Mouse (Mus musculus) heart, embryonic 12.5 days (tissue): ENCODE measurements around the gene Llgl2. TPM values are rescaled to one million over a fixed set of nuclear protein-coding genes. Genes with fewer than 3 reads are reported as not detected.

Source experiments
- ATAC-seq: fragments of 200-750 bp; cut with Nextera tagmentation; 2 replicates; pipeline ENCODE4 v1.8.0; 2017; ENCODE audit warnings: moderate TSS enrichment, moderate library complexity; ENCODE audit not compliant: insufficient number of reproducible peaks, low FRiP score
- H3K27ac ChIP-seq: fragments of 300-500 bp; sonication (generic); 2 replicates; pipeline ENCODE4 v1.5.1; 2016; ENCODE audit warnings: mild to moderate bottlenecking, moderate library complexity; ENCODE audit not compliant: poor library complexity, severe bottlenecking
- H3K27me3 ChIP-seq: fragments of 300-500 bp; sonication (generic); replicated peaks from 2 replicates; pipeline ENCODE4 v1.6.1; 2016; ENCODE audit warnings: mild to moderate bottlenecking, moderate library complexity
- H3K36me3 ChIP-seq: fragments of 300-500 bp; sonication (generic); 2 replicates; pipeline ENCODE4 v1.6.1; 2016; ENCODE audit warnings: mild to moderate bottlenecking, moderate library complexity
- H3K4me1 ChIP-seq: fragments of 300-500 bp; sonication (generic); replicated peaks from 2 replicates; pipeline ENCODE4 v1.6.1; 2016; ENCODE audit warnings: mild to moderate bottlenecking
- H3K4me2 ChIP-seq: fragments of 300-500 bp; sonication (generic); 2 replicates; pipeline ENCODE4 v1.6.1; 2016; ENCODE audit warnings: mild to moderate bottlenecking, moderate library complexity
- H3K4me3 ChIP-seq: fragments of 300-500 bp; sonication (generic); 2 replicates; pipeline ENCODE4 v1.5.1; 2016; ENCODE audit warnings: mild to moderate bottlenecking
- H3K9ac ChIP-seq: fragments of 300-500 bp; sonication (generic); 2 replicates; pipeline ENCODE4 v1.6.1; 2016; ENCODE audit warnings: mild to moderate bottlenecking, moderate library complexity
- H3K9me3 ChIP-seq: fragments of 300-500 bp; sonication (generic); replicated peaks from 2 replicates; pipeline ENCODE4 v1.6.1; 2016; ENCODE audit warnings: mild to moderate bottlenecking, moderate library complexity
- WGBS: fragments of 180-500 bp; shearing (Covaris S2); methylation state at CpG from one replicate; pipeline ENCODE4 v1.1.7; 2016; 5-methylcytosine and 5-hydroxymethylcytosine counted together
- polyA plus RNA-seq: library from polyadenylated mRNA; unstranded; fragments of >200 nt; fragmentation: Nextera tagmentation; extraction: Ambion mirVana; gene quantifications from 2 replicates; pipeline ENCODE4 v1.2.1, GENCODE M21; 2016

Llgl2 gene
- polyA plus RNA-seq, 1 experiment from 2014 or later: 22.5 TPM

DNA sequence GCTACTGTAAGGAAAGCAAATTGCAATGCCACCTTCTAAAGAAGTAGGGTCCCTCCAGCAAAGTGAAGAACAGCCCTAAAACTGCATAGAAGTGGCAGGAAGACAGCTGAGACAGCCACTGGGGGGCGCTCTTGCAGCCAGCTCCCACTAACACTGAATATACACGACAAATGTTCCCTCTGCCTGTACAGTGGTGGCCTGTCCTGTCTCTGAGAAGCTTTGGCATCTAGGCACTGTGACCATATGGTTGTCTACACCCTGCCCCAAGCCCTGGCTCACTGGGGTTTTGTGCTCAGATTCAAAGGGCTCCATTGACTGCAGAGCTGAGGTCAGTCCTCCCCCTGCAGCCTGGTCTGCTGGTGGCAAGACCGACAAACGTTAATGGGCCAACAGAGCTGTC is 75.0 kb downstream of the Llgl2 start:
- H3K27me3 ChIP-seq: no peaks in the 10 kb centered on the region
- H3K9ac ChIP-seq: no peak overlapping the region; the same call in 1 of the 2 replicates
- WGBS: 11% methylated on average over 4 of the region's 4 CpGs
- peak overlapping the region; percentile 96 for H3K27ac ChIP-seq
- H3K9me3 ChIP-seq: no peaks in the 10 kb centered on the region
- peaks cover 27% of the 10 kb centered on the region for H3K36me3 ChIP-seq
- H3K4me3 ChIP-seq: no peak overlapping the region
- no peak for ATAC-seq
- no peak overlapping the region for H3K4me2 ChIP-seq
- H3K4me1 ChIP-seq: peaks cover 56% of the 10 kb centered on the region

DNA sequence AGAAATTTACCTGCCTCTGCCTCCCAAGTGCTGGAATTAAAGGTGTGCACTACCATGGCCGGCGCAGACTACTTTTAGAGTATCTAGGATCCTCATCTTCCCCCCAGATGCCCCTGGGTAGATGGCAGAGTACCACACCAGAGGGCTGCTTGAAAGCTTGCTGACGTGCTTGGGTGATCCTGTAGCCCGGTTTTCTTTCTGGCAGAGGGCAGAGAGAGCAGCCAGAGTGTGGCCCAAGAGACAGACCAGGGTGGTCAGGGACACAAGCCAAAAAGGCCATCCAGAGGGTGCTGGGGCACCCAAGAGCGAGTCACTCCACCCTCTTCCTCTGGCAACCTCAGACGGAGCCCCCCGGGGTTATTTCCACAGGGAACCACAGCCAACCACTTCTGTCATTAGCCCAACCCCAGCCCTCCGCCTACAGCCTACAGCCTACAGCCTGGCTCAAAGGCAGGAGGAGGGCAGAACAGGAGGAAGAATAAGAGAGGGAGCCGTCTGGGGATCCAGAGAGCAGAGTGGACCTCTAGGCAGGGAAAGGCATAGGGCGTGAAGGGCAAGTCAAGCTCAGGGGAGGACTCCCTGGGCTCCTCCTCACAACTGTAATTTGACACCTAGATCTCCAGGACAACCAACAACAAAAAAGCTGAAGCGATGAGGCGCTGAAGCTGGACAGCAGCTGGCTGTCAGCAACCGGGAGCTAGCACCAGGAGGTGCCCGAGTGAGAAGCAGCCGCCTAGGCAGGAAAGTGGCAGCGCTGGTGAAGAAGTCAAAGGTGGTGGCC is 75.8 kb downstream of the Llgl2 start, which contains the start of gene Smim5:
Gene Smim5, plus strand, starts transcription at position 481 of the 781 bp plus-strand sequence.
- Histone ChIP-seq H3K27ac (peak within 1 kb of the TSS; percentile 96), H3K36me3 (peaks cover 23% of the 10 kb centered on the region), H3K4me1 (peaks cover 64% of the 10 kb centered on the region), H3K9ac (peak within 1 kb of the TSS; percentile 62), H3K27me3 (no peaks in the 10 kb centered on the region), H3K4me3 (peak within 1 kb of the TSS; percentile 39), H3K9me3 (no peaks in the 10 kb centered on the region), H3K4me2 (peak within 1 kb of the TSS; percentile 65)
- peak; percentile 33; the same call in 1 of the 2 replicates for ATAC-seq
- 30% methylated on average over 16 of the region's 16 CpGs for WGBS

GRCm38 (mm10) chr11:115900561-115901337 is 76.9 kb downstream of the Llgl2 start:
- no peak for ATAC-seq
- H3K27me3 ChIP-seq: no peaks in the 10 kb centered on the region
- H3K4me3 ChIP-seq: peak overlapping the region; percentile 39
- 59% methylated on average over 8 of the region's 8 CpGs for WGBS
- peaks cover 16% of the 10 kb centered on the region for H3K36me3 ChIP-seq
- peak overlapping the region; percentile 62 for H3K9ac ChIP-seq
- H3K9me3 ChIP-seq: no peaks in the 10 kb centered on the region
- peak overlapping the region; percentile 65 for H3K4me2 ChIP-seq
- H3K27ac ChIP-seq: peak overlapping the region; percentile 96
- H3K4me1 ChIP-seq: peaks cover 75% of the 10 kb centered on the region

GRCm38 (mm10) chr11:115901338-115902161 is 77.7 kb downstream of the Llgl2 start:
- H3K4me2 ChIP-seq: peak overlapping the region; percentile 65

GRCm38 (mm10) chr11:115902177-115902576 is 78.3 kb downstream of the Llgl2 start:
- ATAC-seq: no peak
- H3K4me3 ChIP-seq: no peak overlapping the region
- H3K27me3 ChIP-seq: no peaks in the 10 kb centered on the region
- H3K9me3 ChIP-seq: no peaks in the 10 kb centered on the region
- H3K4me1 ChIP-seq: peaks cover 83% of the 10 kb centered on the region
- peak overlapping the region; percentile 96 for H3K27ac ChIP-seq
- peak overlapping the region; percentile 62 for H3K9ac ChIP-seq
- H3K36me3 ChIP-seq: peaks cover 4% of the 10 kb centered on the region
- WGBS: 43% methylated on average over 5 of the region's 5 CpGs
- H3K4me2 ChIP-seq: peak overlapping the region; percentile 65

More at GRCm38 (mm10) chr11:115901338-115902161, 77.7 kb downstream of the Llgl2 start:
- no peaks in the 10 kb centered on the region for H3K9me3 ChIP-seq
- peaks cover 83% of the 10 kb centered on the region for H3K4me1 ChIP-seq
- ATAC-seq: no peak; the same call in 1 of the 2 replicates
- peak overlapping the region; percentile 39 for H3K4me3 ChIP-seq
- H3K36me3 ChIP-seq: peaks cover 10% of the 10 kb centered on the region
- no peaks in the 10 kb centered on the region for H3K27me3 ChIP-seq
- H3K27ac ChIP-seq: peak overlapping the region; percentile 96
- WGBS: 62% methylated on average over 9 of the region's 9 CpGs
- peak overlapping the region; percentile 62 for H3K9ac ChIP-seq

- no peaks in the 10 kb centered on the region for H3K9me3 ChIP-seq
- no peaks in the 10 kb centered on the region for H3K36me3 ChIP-seq
- H3K4me3 ChIP-seq: no peak overlapping the region
- peak overlapping the region; percentile 65 for H3K4me2 ChIP-seq
- peak overlapping the region; percentile 28; the same call in 1 of the 2 replicates for H3K9ac ChIP-seq
- peaks cover 83% of the 10 kb centered on the region for H3K4me1 ChIP-seq
- H3K27me3 ChIP-seq: no peaks in the 10 kb centered on the region
- peak overlapping the region; percentile 96 for H3K27ac ChIP-seq
- ATAC-seq: no peak
- 57% methylated on average over 1 of the region's 1 CpGs for WGBS
Observed at GRCm38 (mm10) chr11:115902831-115903230, 79.0 kb downstream of the Llgl2 start.

DNA sequence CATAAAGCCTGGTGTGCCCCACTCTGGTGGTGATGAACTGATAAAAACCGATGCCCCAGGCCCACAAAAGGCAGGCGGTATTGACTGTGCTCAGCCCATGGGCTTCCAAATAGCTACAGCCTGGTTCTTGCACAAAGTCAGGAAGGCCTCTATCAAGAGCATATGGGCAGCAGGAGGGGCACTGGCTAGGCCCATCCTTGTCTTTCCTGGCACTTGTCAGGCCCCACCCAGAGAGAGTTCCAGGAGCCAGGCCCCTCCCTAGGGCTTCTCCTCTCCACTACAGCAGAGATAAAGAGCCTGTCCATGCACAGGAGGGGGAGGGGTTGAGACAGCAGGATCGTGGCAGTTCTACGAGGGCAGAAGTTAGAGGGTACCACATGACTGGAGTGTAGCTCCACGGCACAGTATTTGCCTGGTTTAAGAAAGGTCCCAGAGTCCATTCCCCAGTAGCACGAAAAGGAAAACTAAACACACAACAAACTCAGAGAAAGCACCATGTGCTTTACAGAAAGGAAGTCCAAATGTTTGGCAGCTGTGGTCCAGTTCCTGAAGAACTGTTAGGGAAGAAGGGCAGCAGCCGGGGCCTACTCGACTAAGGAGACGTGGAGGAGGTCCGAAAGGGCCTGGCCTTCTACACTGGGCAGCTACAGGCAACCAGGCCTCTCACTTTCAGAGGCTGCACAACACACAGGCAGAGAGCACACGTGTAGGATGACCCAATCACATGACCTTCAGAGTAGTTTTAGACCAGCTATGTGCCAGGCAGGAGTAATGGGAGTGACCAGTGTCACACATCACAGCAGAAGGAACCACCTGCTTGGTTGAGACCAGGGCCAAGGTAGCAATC is 79.8 kb downstream of the Llgl2 start:
- Histone ChIP-seq H3K27ac (peak overlapping the region; percentile 96), H3K4me3 (no peak overlapping the region), H3K9ac (0 out of 2 replicates have a peak overlapping the region, but pooled peaks have one; percentile 40), H3K36me3 (peaks cover 7% of the 10 kb centered on the region), H3K4me1 (peaks cover 79% of the 10 kb centered on the region), H3K9me3 (no peaks in the 10 kb centered on the region), H3K4me2 (peak overlapping the region; percentile 65), H3K27me3 (no peaks in the 10 kb centered on the region)
- peak; percentile 91 for ATAC-seq
- WGBS: 33% methylated on average over 11 of the region's 11 CpGs

DNA sequence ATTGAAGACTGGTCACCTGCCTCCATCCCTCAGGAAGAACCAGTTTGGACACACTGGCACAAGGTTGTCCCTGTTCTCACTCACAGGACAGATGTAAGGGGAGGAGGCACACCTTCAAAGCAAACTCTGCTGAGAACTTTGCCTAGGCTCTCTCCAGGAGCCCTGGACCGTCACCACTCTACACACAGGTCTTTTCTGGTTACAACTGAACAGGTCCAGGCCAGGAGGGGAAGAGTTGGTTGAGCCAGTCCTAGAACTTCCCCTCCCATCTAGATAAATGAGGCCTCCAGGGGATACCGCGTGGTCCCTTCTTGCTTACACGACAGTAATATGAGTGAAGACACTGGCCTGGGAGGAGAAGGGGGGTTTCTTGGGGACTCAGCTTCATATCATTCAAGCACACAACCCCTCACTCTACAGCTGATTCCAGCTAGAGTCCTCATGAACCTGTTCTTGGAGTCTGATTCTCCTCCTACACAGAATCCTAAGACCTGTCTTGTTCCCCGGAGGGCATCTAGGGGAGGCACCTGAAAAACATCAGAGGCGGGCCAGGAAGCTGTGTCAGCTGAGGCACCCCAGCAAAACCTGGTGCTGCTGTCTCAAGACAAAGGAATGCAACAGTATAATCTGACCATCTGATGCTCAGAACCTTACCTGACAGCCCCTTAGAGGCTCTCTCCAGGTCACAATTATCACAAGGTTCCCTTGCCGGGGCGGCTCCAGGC is 80.5 kb downstream of the Llgl2 start:
- peaks cover 9% of the 10 kb centered on the region for H3K36me3 ChIP-seq
- H3K27ac ChIP-seq: peak overlapping the region; percentile 96
- H3K4me2 ChIP-seq: no peak overlapping the region
- WGBS: 61% methylated on average over 8 of the region's 8 CpGs
- ATAC-seq: no peak
- H3K4me1 ChIP-seq: peaks cover 71% of the 10 kb centered on the region
- H3K4me3 ChIP-seq: no peak overlapping the region
- H3K9ac ChIP-seq: peak overlapping the region; percentile 27; the same call in 1 of the 2 replicates
- H3K27me3 ChIP-seq: no peaks in the 10 kb centered on the region
- no peaks in the 10 kb centered on the region for H3K9me3 ChIP-seq
